Mouse (Mus musculus) kidney, adult 2 months (tissue): Measurements from ENCODE around the gene Plekha7.

Experiments used
- CTCF ChIP-seq: fragments of 200-500 bp; conservative IDR thresholded peaks from 2 replicates; pipeline ENCODE4 v1.5.1; 2011; ENCODE audit warnings: low read depth, mild to moderate bottlenecking, control low read depth, low read length, moderate library complexity, mixed read lengths; ENCODE audit not compliant: insufficient read depth, insufficient read length
- POLR2A ChIP-seq: fragments of 200-500 bp; IDR thresholded peaks from one replicate; pipeline ENCODE4 v1.6.1; 2011; ENCODE audit warnings: low read depth, low read length, control low read depth

GRCm38 (mm10) chr7:116331246-116331645, 23.1 kb upstream of the Plekha7 start:
- no peak for TF ChIP-seq POLR2A
- no peak for TF ChIP-seq CTCF
